Mouse (Mus musculus) gastrocnemius, adult 8-10 months (tissue): ENCODE results near the gene Hnrnpc. TPM values are rescaled to one million over a fixed set of nuclear protein-coding genes. Genes with fewer than 3 reads are reported as not detected.

Experiments used
- DNase-seq, 2 experiments: peaks; one replicate each; pipeline ENCODE4 v3.0.0; 2022; ENCODE audit warnings: low spot score in 2 of 2
- total RNA-seq, 4 experiments: library from RNA; stranded (reverse); gene quantifications; 2 replicates each; pipeline ENCODE4 v1.2.4; 2022

Hnrnpc gene
- total RNA-seq, 4 experiments from 2014 or later = 62.4 to 80.4 (median 71.9) TPM

GRCm38 (mm10) chr14:52024133-52024532 is 79.7 kb downstream of the Hnrnpc start:
- no peak for DNase-seq

Other genes with a start within 250 kb of the Hnrnpc start
- 10 to 100 TPM in 3 of 4 experiments, 1 to 10 TPM in 1; 8.6 to 14.7 (median 12.3) TPM for gene Mettl17, start 219.2 kb downstream of the Hnrnpc start, total RNA-seq
- gene Slc39a2, start 211.1 kb downstream of the Hnrnpc start, total RNA-seq = under 1 TPM; 0.11 to 0.48 (median 0.33) TPM
- 1,000 to 10,000 TPM; 1,880 to 2,007 (median 1,939) TPM for gene Ndrg2, start 189.9 kb downstream of the Hnrnpc start, total RNA-seq
- 1 to 10 TPM in 3 of 4 experiments, under 1 TPM in 1; 0.92 to 1.7 (median 1.7) TPM for gene Tppp2, start 185.6 kb downstream of the Hnrnpc start, total RNA-seq
- not detected for gene Rnase13, start 181.3 kb downstream of the Hnrnpc start, total RNA-seq
- gene Arhgef40, start 119.3 kb downstream of the Hnrnpc start, total RNA-seq = 1 to 10 TPM; 5.7 to 9.4 (median 6.2) TPM
- gene Tmem253, start 88.4 kb downstream of the Hnrnpc start, total RNA-seq = 1 to 10 TPM in 3 of 4 experiments, under 1 TPM in 1; 0.60 to 1.4 (median 1.2) TPM
- 10 to 100 TPM in 3 of 4 experiments, 1 to 10 TPM in 1; 9.9 to 14.0 (median 13.0) TPM for gene Zfp219, start 83.3 kb downstream of the Hnrnpc start, total RNA-seq
- not detected for gene Olfr221, start 61.6 kb downstream of the Hnrnpc start, total RNA-seq
- gene Rpgrip1, start 6.7 kb upstream of the Hnrnpc start, total RNA-seq = not detected
- 10 to 100 TPM; 10.4 to 14.4 (median 12.3) TPM for gene Supt16, start 93.4 kb upstream of the Hnrnpc start, total RNA-seq
- gene Chd8, start 153.8 kb upstream of the Hnrnpc start, total RNA-seq = 10 to 100 TPM; 24.5 to 42.9 (median 34.6) TPM
- 10 to 100 TPM; 53.9 to 65.3 (median 62.6) TPM for gene Tox4, start 175.1 kb upstream of the Hnrnpc start, total RNA-seq
- gene Rab2b, start 175.5 kb upstream of the Hnrnpc start, total RNA-seq = 1 to 10 TPM; 2.5 to 3.7 (median 3.1) TPM
- 10 to 100 TPM; 15.5 to 17.0 (median 16.0) TPM for gene Mettl3, start 201.1 kb upstream of the Hnrnpc start, total RNA-seq
- gene Sall2, start 224.7 kb upstream of the Hnrnpc start, total RNA-seq = under 1 TPM; 0.34 to 0.65 (median 0.54) TPM